Mouse (Mus musculus) c-Kit-positive CD71-negative TER-119-negative erythroid progenitor cells, embryonic 14.5 days (primary cell): ENCODE data around the gene Slc6a16.

Experiments
- DNase-seq: peaks from one replicate; pipeline ENCODE4 v3.0.0-alpha.2; 2013; ENCODE audit warnings: low read depth

Slc6a16 gene

DNA sequence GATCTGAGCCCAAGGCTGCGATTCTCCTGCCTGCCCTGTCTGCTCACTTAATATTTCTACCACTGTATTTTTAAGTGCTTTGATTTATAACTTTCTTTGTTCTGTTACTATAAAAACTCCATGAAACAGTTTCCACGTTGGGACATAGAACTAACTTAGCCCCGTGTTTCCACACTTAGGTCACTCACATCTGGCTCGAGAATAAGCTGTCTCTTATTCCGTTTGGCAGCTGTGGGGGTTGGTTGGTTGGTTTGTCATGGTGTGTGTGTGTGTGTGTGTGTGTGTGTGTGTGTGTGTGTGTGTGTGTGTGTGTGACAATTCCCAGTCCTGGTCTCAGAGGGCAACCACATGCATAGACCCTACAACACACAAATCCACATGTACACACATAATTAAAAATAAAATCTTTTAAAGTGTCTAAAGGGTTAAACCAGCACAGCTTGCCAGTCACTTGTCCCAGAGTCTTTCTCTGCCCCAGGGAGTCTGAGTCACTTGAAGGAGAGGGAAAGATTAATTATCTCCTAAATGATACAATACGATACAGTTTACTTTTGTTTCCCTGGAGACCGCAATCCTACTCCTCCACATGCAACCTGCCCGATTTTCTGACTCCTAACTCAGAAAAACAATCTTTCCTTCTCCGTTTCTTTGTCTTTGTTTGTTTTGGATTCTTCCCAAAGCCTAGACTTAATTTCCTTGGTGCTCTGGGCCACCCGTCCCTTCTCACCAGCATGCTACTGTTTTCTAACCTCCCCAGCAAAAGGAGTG is 72.0 kb downstream of the Slc6a16 start:
- no peak for DNase-seq

DNA sequence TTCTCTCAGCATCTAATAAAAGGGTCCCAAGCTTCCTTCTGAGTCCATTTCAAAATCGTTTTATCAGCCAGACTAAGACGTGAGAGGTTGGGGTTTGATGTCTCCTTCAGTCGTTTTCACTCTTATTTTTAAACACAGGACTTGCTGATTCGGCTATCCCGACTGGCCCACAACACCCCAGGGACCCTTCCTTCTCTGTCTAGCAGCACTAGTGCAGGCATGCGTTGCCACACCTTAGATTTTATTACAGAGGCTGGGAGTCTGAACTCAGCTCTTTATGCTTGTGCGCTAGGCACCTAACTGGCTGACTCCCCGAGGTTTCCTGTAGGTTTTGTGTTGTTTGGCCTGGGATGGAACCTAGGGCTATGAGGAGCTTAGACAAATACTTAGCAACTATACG is 72.6 kb downstream of the Slc6a16 start:
- DNase-seq: no peak

DNA sequence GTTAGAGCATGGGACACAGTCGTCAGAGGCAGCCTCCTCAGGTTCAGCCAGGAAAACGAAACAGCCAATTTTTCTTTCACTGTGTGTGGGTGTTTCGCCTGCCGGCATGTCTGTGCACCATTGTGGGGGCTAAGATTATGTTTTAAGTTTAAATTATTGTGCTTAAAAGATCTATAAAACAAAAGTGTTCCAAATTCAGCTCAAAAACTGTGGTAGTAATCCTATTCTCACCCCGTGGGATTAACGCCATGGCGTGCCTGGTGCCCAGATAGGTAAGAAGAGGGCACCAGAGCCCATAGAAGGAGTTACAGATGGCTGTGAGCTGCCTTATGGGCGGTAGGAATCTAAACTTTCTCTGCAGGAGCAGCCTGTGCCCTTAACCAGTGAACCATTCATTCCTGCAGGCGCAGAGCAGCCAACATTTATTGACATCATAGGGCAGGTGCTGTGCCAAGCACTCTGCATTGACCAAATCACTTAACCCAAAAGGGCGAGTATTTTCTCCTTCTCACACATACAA is 74.4 kb downstream of the Slc6a16 start:
- DNase-seq: no peak

DNA sequence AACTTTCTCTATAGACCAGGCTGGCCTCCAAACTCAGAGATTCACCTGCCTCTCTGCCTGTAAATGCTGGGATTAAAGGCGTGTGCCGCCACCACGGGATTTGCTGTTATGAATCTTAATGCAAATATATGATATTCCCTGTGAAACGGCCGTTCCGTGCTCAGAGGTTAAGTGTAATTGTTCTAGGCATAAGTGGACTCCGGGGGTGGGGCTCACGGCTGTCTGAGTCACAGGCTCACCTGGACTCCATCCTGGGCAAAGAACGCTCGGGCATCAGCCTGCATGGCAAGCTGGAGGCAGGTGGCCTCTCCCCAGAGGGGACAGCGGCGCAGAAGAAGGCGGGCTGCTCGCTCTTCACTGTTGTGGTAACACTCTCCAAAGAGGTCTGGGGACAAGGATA is 75.7 kb downstream of the Slc6a16 start:
- no peak for DNase-seq

DNA sequence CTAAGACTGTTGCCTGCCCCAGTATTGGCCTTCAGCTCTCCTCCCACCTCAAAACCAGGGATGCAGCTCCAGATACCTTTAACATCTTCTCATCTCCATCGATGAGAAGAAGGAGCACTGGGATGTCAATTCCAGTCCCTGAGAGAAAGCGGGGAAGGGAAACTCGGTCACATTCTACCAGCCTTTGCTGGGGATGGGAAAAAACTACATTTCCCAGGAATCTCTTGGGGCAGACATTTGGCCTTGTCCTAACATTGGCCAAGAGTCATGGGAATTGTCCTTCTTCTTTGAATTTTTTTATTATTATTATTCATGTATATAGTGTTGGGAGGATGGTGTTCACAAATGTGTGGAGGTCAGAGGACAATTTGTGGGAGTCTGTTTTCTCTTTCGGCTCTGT is 81.4 kb downstream of the Slc6a16 start:
- DNase-seq: no peak
